Mouse (Mus musculus): ENCODE measurements around the gene Man1c1.

- peak; percentile 20; the same call in 1 of the 2 replicates for TF ChIP-seq CTCF (IDR thresholded peaks at IDR 0.05; ENCODE audit: low read depth, low read length)
- no peak for TF ChIP-seq POLR2A (IDR thresholded peaks at IDR 0.05; ENCODE audit: borderline replicate concordance, low read depth, low read length)
These were observed 42.0 kb upstream of the Man1c1 start for GRCm38 (mm10) chr4:134745900-134746661.

Data from bone marrow macrophage, adult 2 months (primary cell).